Mouse (Mus musculus): ENCODE results near the gene Tmem80.

Gene Tmem80

DNA sequence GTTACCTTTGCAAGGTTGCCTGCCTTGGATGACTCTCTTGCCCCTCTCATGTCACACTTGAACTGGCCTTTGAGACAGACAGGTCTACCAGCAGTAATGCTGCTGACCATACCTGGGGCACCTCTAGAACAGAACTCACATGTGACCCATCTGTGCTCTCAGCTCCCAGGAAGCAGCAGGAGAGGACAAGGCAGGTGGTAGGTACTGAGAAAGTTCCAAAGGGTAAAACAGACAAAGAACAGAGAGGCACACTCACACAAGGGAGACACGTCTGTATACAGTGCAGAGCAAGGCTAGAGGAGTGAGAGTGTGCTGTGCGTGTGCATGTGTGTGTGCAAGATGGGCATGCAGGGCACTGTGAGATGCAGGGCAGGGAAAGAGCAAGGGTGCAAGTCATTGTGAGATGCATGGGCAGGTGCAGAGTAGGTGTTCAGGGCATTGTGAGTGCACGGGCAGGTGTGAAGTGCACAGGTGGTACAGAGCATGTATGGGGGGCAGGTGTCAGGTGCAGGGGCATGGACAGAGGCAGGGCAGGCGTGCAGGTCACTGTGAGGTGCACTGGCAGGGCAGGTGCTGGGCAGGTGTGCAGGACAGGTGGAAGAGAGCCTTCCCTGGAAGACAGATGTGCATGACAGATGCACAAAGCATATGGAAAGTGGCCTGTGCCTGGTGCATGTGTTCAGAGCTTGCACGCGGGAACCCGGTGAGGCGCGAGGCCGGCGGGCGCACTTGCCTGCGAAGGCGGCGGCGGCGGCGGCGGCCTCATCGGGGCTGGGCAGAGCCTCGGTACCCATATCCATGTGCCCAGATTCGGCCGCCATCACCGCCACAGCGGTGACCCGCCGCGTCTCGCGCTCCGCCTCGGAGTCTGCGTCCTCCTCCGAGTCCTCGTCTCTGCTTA is 743 bp upstream of the Tmem80 start:
- DNase-seq: peak; percentile 74

DNA sequence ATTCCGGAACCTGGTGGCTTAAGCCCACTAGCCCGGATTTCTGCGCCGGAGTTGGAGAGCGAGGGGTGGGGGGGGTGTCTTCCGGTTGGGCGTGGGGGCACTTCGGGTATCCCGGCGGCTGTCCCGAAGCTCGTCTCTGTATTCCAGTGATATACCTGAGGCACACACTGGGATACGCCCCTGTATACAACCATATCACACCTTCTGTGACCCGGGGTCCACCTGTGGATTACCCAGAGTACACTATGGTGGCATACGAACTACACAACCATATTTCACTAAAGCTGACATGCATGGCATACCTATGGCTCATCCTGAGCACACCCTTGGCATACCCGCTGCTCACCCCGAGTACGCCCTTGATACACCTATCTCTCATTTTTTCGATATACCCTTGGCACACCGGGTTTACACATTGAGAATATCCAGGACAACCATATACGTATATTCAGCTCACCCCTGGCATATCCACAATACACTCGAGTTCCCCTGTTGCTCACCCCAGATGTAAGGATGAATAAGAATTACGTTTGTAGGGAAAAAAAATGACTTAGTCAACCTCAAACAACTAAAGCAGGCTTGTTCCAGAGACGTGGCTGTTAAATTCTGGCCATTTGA is 943 bp downstream of the Tmem80 start:
- DNase-seq: no peak

- DNase-seq: no peak
Measured at GRCm38 (mm10) chr7:141330706-141331105, 3.2 kb downstream of the Tmem80 start.

GRCm38 (mm10) chr7:141331990-141332389 is 4.5 kb downstream of the Tmem80 start:
- DNase-seq: no peak

DNA sequence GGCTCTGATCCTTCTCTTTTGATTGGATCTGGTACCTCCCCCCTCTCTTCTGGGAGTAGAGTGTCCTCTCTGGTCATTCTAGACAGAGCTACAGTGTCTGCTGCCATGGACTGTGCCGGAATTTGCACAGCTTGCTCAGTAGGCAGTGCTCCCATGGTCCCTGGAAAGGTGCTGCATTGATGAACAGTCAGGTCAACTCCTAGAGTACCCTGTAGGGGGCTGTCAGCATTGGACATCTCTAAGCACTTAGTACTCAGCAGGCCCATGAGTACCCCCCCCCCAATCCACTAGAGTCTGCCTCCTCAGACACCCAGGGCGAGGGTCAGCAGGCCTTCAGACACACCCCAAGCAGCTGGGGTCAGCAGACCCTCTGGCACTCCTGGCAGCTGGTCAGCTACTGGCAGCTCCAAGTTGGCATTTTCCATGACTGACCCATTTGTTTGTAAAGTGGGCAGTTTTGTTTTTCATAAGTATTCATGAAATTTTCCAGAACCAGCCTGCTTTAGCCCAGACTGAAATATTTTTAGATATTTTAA is 7.6 kb downstream of the Tmem80 start:
- peak; percentile 68 for DNase-seq

- DNase-seq: peak; percentile 88
Measured at GRCm38 (mm10) chr7:141335682-141336081, 8.1 kb downstream of the Tmem80 start.

DNA sequence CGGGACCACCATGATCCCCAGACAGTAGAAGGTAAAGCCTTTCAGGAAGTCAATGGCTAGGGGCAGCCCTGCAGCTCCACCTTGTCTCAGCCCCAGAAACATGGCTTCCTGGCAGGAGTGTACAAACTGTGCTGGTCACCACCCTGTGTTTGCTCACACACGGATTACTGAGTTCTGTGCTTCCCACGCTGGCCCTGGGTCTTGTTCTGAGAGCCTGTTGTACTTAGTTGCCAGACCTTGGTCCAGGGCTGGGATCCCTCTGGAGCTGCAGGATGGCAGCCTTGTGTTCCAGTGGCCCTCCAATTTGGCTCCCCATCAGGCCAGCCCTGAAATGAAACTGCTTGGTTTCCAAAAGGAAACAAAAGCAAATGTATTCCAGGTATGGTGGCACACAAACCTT is 8.8 kb downstream of the Tmem80 start:
- DNase-seq: no peak

- DNase-seq: no peak
Measured at GRCm38 (mm10) chr7:141337716-141338416, 10.3 kb downstream of the Tmem80 start.

- no peak for DNase-seq
Measured at GRCm38 (mm10) chr7:141338576-141339131, 11.1 kb downstream of the Tmem80 start, which contains the start of gene Eps8l2. Gene Eps8l2, plus strand, starts transcription at chr7:141338880.

DNA sequence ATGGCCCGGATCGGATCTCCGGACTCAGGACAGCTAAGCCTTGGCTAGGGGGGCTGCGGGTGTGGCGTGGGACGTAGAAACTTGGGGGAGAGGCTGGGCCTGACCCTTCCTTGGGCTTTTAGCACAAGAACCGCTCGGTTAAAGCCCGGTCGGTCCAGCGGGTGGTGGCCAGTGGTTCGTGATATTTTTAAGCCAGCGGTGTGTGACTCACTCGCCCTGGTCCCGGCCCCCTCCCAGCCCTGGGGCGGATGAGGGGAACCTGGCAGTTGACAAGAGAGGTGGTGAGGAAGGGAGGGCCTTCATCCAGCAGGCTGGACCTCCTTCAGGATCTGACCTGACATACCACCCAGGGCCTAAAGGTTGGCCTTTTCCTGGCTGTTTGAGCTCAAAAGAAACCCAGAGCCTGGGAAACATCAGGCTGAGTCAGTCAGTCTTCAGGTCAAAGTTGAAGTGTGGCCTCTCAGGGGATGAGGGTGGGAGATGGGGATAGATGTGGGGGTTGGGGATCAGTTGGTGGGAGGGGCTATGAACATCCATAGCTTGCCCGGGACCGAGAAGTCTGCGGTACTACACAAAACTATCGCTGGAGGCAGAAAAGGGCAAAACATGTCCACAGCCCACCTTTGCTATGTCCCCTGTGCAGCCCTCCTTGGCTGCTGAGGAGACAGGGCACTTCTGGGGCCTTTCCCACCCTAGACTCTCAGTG is 11.8 kb downstream of the Tmem80 start:
- no peak for DNase-seq

DNA sequence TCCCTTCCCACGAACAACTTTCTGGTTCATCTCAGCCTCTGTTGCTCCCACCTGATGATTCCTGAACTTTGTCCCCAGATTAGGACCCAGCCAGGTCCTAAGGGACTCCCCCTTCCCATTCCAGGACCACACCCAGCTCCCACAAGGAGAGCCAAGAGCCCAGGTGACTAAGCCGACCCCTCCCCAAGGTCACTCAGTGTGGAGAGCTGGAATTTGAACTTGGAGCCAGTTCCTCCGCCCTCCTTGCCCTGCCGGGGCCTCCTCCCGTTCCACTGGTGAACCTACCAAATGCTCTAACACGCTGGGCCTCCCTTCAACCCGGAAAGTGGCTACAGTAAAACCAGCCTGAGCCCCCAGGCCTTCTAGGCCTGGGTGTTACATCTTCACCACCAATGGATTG is 12.5 kb downstream of the Tmem80 start:
- no peak for DNase-seq

GRCm38 (mm10) chr7:141340476-141340875 is 12.9 kb downstream of the Tmem80 start:
- no peak for DNase-seq

DNA sequence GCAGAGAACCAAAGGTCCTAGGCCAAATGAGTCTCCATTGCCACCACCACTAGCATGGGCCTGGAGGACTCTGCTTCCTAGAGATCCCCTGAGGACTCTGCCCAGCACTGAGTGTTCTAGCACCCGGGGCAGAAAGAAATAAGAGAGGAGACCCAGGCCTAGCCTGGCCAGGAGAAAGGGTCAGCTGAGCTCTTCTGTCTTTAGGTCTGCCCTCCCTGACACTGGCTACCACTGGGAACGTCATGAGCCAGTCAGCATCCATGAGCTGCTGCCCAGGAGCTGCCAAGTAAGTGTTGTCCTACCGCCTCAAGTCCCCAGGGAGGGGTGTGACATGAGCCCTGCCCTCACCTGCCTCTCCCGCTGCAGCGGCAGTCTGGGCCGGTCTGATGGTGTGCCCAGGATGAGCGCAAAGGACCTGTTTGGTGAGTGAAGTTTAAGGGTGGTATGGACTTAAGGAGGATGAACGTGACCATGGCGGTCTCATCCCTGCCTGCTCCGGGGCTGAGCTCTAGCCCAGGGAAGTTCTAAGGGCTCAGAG is 14.2 kb downstream of the Tmem80 start:
- DNase-seq: no peak

DNA sequence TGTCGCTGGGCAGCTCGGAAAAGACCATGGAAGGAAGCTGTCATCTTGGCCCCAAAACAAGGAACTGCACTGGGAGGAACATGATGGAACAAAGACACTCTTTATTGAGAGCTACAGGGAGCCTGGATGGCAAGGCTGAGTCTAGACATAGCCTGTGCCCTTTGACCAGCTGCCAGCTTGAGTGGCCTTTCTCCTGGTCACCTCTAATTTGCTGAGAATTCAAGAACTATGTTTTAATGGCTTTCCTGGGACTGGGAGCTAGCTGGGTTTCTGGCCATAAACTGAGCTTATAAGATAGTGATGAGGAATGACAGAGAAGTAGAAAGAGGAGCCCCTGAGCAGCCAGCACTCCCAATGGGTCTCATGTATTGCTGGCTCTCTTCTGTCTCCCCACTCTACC is 15.7 kb downstream of the Tmem80 start:
- DNase-seq: no peak

DNA sequence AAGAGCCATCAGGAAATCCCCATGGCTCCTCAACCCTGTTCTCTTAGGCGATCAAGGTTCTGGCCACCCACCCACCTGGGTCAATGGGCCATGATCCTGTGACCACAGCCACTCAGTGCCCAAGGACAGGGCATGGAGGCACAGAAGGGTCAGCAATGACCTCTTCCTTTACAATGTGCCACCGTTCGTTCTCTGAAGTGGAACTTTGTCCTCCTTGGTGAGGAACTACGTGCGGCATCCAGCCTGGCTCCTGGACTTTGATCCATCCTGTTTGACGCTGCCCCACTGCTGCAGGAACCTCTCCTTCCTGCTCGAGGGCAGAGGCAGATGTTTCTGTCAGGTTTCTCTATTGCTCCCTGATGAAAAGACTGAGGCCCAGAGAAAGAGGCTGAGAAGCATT is 16.2 kb downstream of the Tmem80 start:
- DNase-seq: no peak

- no peak for DNase-seq
Measured at GRCm38 (mm10) chr7:141344787-141345186, 17.2 kb downstream of the Tmem80 start.

GRCm38 (mm10) chr7:141351061-141351460 is 23.5 kb downstream of the Tmem80 start:
- DNase-seq: no peak

- DNase-seq: peak; percentile 54
Measured at GRCm38 (mm10) chr7:141355051-141355450, 27.5 kb downstream of the Tmem80 start.

DNA sequence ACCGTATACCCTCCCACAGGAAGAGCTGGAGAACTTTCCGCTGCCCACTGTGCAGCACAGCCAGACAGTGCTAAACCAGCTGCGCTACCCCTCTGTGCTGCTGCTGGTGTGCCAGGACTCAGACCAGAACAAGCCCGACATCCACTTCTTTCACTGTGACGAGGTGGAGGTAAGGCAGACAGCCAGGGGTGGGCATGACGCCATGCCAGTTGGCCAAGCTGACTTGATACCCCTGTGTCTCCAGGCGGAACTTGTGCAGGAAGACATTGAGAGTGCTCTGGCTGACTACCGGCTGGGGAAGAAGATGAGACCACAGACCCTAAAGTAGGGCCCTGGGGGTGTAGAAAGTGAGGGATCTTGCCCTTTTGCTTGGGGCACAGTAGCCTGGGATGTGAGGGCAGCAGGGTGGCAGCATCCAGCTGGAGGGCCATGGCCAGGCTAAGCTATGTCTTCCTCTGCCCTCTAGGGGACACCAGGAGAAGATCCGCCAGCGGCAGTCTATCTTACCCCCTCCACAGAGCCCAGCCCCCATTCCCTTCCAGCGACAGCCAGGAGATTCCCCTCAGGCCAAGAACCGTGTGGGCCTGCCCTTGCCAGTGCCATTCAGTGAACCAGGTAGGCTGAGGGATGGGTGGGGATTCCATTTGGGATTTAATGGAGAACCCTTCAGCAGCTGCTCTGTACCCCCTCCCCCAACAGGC is 28.2 kb downstream of the Tmem80 start:
- DNase-seq: peak; percentile 61

- peak; percentile 47 for DNase-seq
Measured at GRCm38 (mm10) chr7:141356971-141357370, 29.4 kb downstream of the Tmem80 start.

DNA sequence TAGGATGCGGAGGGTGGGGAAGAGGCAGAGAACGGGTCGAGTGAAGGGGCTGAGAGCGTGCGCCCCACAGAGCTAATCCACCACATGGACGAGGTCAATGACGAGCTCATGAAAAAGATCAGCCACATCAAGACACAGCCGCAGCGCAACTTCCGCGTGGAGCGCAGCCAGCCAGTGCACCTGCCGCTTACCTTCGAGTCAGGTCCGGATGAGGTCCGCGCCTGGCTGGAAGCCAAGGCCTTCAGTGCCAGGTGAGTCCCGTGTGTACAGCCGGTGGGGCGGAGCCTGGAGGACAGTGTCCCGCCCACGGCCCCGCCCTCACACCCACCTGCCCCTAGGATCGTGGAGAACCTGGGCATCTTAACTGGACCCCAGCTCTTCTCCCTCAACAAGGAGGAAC is 34.0 kb downstream of the Tmem80 start:
- peak; percentile 83 for DNase-seq
